Mouse (Mus musculus): ENCODE data around the gene Esm1. TPM values are rescaled to one million over a fixed set of nuclear protein-coding genes. Genes with fewer than 3 reads are reported as not detected.

The Esm1 gene
- not detected in 2 replicates for total RNA-seq (2014; fragmentation: Nextera tagmentation)
- not detected in 2 replicates for total RNA-seq (2017)
- not detected in 2 replicates for polyA plus RNA-seq (2012)

GRCm38 (mm10) chr13:113209624-113210023 is at the start of gene Esm1:
Gene Esm1, plus strand, starts transcription at chr13:113209659.
- H3K27me3 ChIP-seq (ENCODE audit: insufficient read depth, low read length) = peaks cover 5% of the 10 kb centered on the region; the same call in 1 of the 2 replicates
- ATAC-seq (ENCODE audit: extremely low read depth, insufficient number of reproducible peaks, low FRiP score, poor library complexity, severe bottlenecking) (no peak), DNase-seq (ENCODE audit: low spot score) (no peak)
- H3K36me3 ChIP-seq (replicated peaks) = no peaks in the 10 kb centered on the region
- H3K9me3 ChIP-seq (replicated peaks) = no peaks in the 10 kb centered on the region
- H3K4me1 ChIP-seq (ENCODE audit: insufficient read depth, low read depth, low read length) = no peaks in the 10 kb centered on the region; the same call in 1 of the 2 replicates
- TF ChIP-seq GATA1 (IDR thresholded peaks at IDR 0.05; ENCODE audit: borderline replicate concordance, low read length) (no peak), GATA2 (IDR thresholded peaks at IDR 0.05; ENCODE audit: borderline replicate concordance, low read depth, low read length) (no peak), CTCF (IDR thresholded peaks at IDR 0.05; ENCODE audit: low read depth, low read length) (no peak), POLR2AphosphoS5 (IDR thresholded peaks at IDR 0.05; ENCODE audit: insufficient replicate concordance, low read depth, low read length) (no peak), TAL1 (conservative IDR thresholded peaks at IDR 0.05; ENCODE audit: low read depth, low read length) (no peak)
- H3K4me3 ChIP-seq (ENCODE audit: low read depth, low read length) = no peak within 1 kb of the TSS

- no peak for ATAC-seq (ENCODE audit: extremely low read depth, insufficient number of reproducible peaks, low FRiP score, poor library complexity, severe bottlenecking)
- no peaks in the 10 kb centered on the region for H3K9me3 ChIP-seq (replicated peaks)
- no peaks in the 10 kb centered on the region for H3K36me3 ChIP-seq (replicated peaks)
- TF ChIP-seq GATA1 (IDR thresholded peaks at IDR 0.05; ENCODE audit: borderline replicate concordance, low read length) (no peak), CTCF (IDR thresholded peaks at IDR 0.05; ENCODE audit: low read depth, low read length) (no peak), TAL1 (conservative IDR thresholded peaks at IDR 0.05; ENCODE audit: low read depth, low read length) (no peak), GATA2 (IDR thresholded peaks at IDR 0.05; ENCODE audit: borderline replicate concordance, low read depth, low read length) (no peak), POLR2AphosphoS5 (IDR thresholded peaks at IDR 0.05; ENCODE audit: insufficient replicate concordance, low read depth, low read length) (no peak)
- no peak overlapping the region for H3K4me3 ChIP-seq (ENCODE audit: low read depth, low read length)
- DNase-seq (ENCODE audit: low spot score) = no peak
- peaks cover 6% of the 10 kb centered on the region; the same call in 1 of the 2 replicates for H3K27me3 ChIP-seq (ENCODE audit: insufficient read depth, low read length)
- no peaks in the 10 kb centered on the region for H3K4me1 ChIP-seq (ENCODE audit: insufficient read depth, low read depth, low read length)
Measured at GRCm38 (mm10) chr13:113164252-113165005, 45.0 kb upstream of the Esm1 start.

- no peaks in the 10 kb centered on the region for H3K36me3 ChIP-seq (replicated peaks)
- no peak for TF ChIP-seq CTCF (IDR thresholded peaks at IDR 0.05; ENCODE audit: low read depth, low read length)
- TF ChIP-seq GATA2 (IDR thresholded peaks at IDR 0.05; ENCODE audit: borderline replicate concordance, low read depth, low read length) = no peak
- TF ChIP-seq POLR2AphosphoS5 (IDR thresholded peaks at IDR 0.05; ENCODE audit: insufficient replicate concordance, low read depth, low read length) = no peak
- no peak for TF ChIP-seq TAL1 (conservative IDR thresholded peaks at IDR 0.05; ENCODE audit: low read depth, low read length)
- no peak for TF ChIP-seq GATA1 (IDR thresholded peaks at IDR 0.05; ENCODE audit: borderline replicate concordance, low read length)
- H3K27me3 ChIP-seq (ENCODE audit: insufficient read depth, low read length) = peaks cover 4% of the 10 kb centered on the region; the same call in 1 of the 2 replicates
- ATAC-seq (ENCODE audit: extremely low read depth, insufficient number of reproducible peaks, low FRiP score, poor library complexity, severe bottlenecking) (no peak), DNase-seq (ENCODE audit: low spot score) (no peak)
- no peak overlapping the region for H3K4me3 ChIP-seq (ENCODE audit: low read depth, low read length)
- H3K9me3 ChIP-seq (replicated peaks) = no peaks in the 10 kb centered on the region
- H3K4me1 ChIP-seq (ENCODE audit: insufficient read depth, low read depth, low read length) = no peaks in the 10 kb centered on the region
Measured at GRCm38 (mm10) chr13:113168018-113168534, 41.4 kb upstream of the Esm1 start.

GRCm38 (mm10) chr13:113170256-113170655 is 39.2 kb upstream of the Esm1 start:
- Histone ChIP-seq H3K27me3 (ENCODE audit: insufficient read depth, low read length) (peaks cover 4% of the 10 kb centered on the region; the same call in 1 of the 2 replicates), H3K4me3 (ENCODE audit: low read depth, low read length) (no peak overlapping the region), H3K36me3 (replicated peaks) (no peaks in the 10 kb centered on the region), H3K9me3 (replicated peaks) (no peaks in the 10 kb centered on the region), H3K4me1 (ENCODE audit: insufficient read depth, low read depth, low read length) (no peaks in the 10 kb centered on the region)
- no peak for DNase-seq (ENCODE audit: low spot score)
- TF ChIP-seq TAL1 (conservative IDR thresholded peaks at IDR 0.05; ENCODE audit: low read depth, low read length) (no peak), GATA2 (IDR thresholded peaks at IDR 0.05; ENCODE audit: borderline replicate concordance, low read depth, low read length) (no peak), POLR2AphosphoS5 (IDR thresholded peaks at IDR 0.05; ENCODE audit: insufficient replicate concordance, low read depth, low read length) (no peak), CTCF (IDR thresholded peaks at IDR 0.05; ENCODE audit: low read depth, low read length) (no peak), GATA1 (IDR thresholded peaks at IDR 0.05; ENCODE audit: borderline replicate concordance, low read length) (no peak)
- ATAC-seq (ENCODE audit: extremely low read depth, insufficient number of reproducible peaks, low FRiP score, poor library complexity, severe bottlenecking) = no peak

GRCm38 (mm10) chr13:113174162-113174561 is 35.3 kb upstream of the Esm1 start:
- no peaks in the 10 kb centered on the region for H3K36me3 ChIP-seq (replicated peaks)
- ATAC-seq (ENCODE audit: extremely low read depth, insufficient number of reproducible peaks, low FRiP score, poor library complexity, severe bottlenecking) = no peak

GRCm38 (mm10) chr13:113183310-113183709 is 26.1 kb upstream of the Esm1 start:
- ATAC-seq (ENCODE audit: extremely low read depth, insufficient number of reproducible peaks, low FRiP score, poor library complexity, severe bottlenecking) = no peak
- Histone ChIP-seq H3K4me1 (ENCODE audit: insufficient read depth, low read depth, low read length) (no peaks in the 10 kb centered on the region), H3K4me3 (ENCODE audit: low read depth, low read length) (no peak overlapping the region), H3K27me3 (ENCODE audit: insufficient read depth, low read length) (no peaks in the 10 kb centered on the region), H3K36me3 (replicated peaks) (no peaks in the 10 kb centered on the region), H3K9me3 (replicated peaks) (peaks cover 2% of the 10 kb centered on the region; the same call in 1 of the 2 replicates)
- no peak for DNase-seq (ENCODE audit: low spot score)
- TF ChIP-seq GATA1 (IDR thresholded peaks at IDR 0.05; ENCODE audit: borderline replicate concordance, low read length) = no peak

More at GRCm38 (mm10) chr13:113174162-113174561, 35.3 kb upstream of the Esm1 start:
- no peaks in the 10 kb centered on the region for H3K4me1 ChIP-seq (ENCODE audit: insufficient read depth, low read depth, low read length)
- no peaks in the 10 kb centered on the region for H3K9me3 ChIP-seq (replicated peaks)
- H3K4me3 ChIP-seq (ENCODE audit: low read depth, low read length) = no peak overlapping the region
- TF ChIP-seq TAL1 (conservative IDR thresholded peaks at IDR 0.05; ENCODE audit: low read depth, low read length) (no peak), CTCF (IDR thresholded peaks at IDR 0.05; ENCODE audit: low read depth, low read length) (no peak), POLR2AphosphoS5 (IDR thresholded peaks at IDR 0.05; ENCODE audit: insufficient replicate concordance, low read depth, low read length) (no peak), GATA1 (IDR thresholded peaks at IDR 0.05; ENCODE audit: borderline replicate concordance, low read length) (no peak), GATA2 (IDR thresholded peaks at IDR 0.05; ENCODE audit: borderline replicate concordance, low read depth, low read length) (no peak)
- H3K27me3 ChIP-seq (ENCODE audit: insufficient read depth, low read length) = peaks cover 1% of the 10 kb centered on the region; the same call in 1 of the 2 replicates
- no peak for DNase-seq (ENCODE audit: low spot score)
